8 mouse cellular contexts compared by ENCODE assay signal in the genomic region with DNA sequence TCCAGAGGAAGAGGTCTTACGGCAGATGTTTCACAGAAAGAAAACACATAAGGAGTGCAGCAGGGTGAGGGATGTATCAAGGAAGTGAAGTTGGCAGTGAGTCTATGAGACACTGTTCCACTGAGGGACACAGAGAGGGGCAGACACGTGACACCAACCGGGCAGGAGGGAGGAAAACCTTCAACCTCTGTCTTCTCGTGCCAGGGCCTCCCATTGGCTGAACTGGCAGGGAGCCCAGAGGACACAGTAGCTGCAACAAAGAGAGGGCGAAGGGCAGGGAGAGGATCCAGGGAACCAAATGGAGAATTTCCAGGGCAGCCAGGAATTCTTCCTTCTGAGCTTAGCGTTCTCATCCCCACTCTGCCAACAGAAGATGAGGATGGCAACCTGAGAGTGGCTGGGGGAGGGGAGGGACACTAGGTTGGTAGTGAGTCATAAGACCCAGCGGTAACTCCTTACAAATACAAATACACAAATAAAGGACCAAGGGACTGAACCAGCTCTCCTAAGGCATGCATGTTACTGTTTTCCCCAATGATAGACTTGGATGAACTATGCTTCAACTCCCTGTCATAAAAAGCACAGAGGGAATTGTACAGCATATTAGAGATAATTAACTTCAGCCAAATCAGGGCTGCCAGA. TPM values are rescaled to one million over a fixed set of nuclear protein-coding genes. Genes with fewer than 3 reads are reported as not detected.
A peak's percentile ranks its signal among the peaks of the same experiment; 100 is the strongest.
DNase-seq lines count a peak whose midpoint lies in the region; ATAC-seq and TF ChIP-seq lines count a peak whose summit lies in the region.

No protein-coding gene starts in this region.

- intact Hi-C loops in left cerebral cortex, postnatal 14 days (cut with DNase I): no loop called here

- H3K4me1 ChIP-seq in cerebellum, adult 2 months (ENCODE audit: control insufficient read depth, insufficient read depth, low read length): peaks cover 24% of the 10 kb centered on the region
- H3K4me1 ChIP-seq in hindbrain, postnatal 0 days (ENCODE audit: insufficient read depth, low read length): peaks cover 19% of the 10 kb centered on the region
- peaks cover 19% of the 10 kb centered on the region for H3K4me1 ChIP-seq in midbrain, embryonic 13.5 days (replicated peaks)

- H3K9ac ChIP-seq in hindbrain, postnatal 0 days (replicated peaks; ENCODE audit: low read length): no peak overlapping the region
- no peak overlapping the region for H3K9ac ChIP-seq in midbrain, embryonic 13.5 days (replicated peaks)

- 0 out of 2 replicates have a peak overlapping the region, but pooled peaks have one; percentile 10 for H3K27ac ChIP-seq in cerebellum, adult 2 months (ENCODE audit: insufficient read depth, low read length)
- peak overlapping the region; percentile 72 for H3K27ac ChIP-seq in hindbrain, postnatal 0 days
- peak overlapping the region; percentile 77 for H3K27ac ChIP-seq in midbrain, embryonic 13.5 days

- DNase-seq in adrenal gland, adult 2 months: peak; percentile 93
- peak; percentile 86 to 88 for DNase-seq in cerebellum, adult 2 months
- peak; percentile 47 for DNase-seq in gastrocnemius, postnatal 25 days
- DNase-seq in hindbrain, postnatal 0 days (ENCODE audit: low spot score): peak; percentile 86
- DNase-seq in left cerebral cortex, postnatal 14 days (ENCODE audit: low spot score in 2 of 2): peak; percentile 63 to 72
- DNase-seq in thymus, postnatal 25 days: no peak
- no peak for DNase-seq in embryo, embryonic 10.5 days (ENCODE audit: low spot score)

- no peak for TF ChIP-seq POLR2A in cerebellum, adult 2 months (IDR thresholded peaks at IDR 0.05; ENCODE audit: borderline replicate concordance, insufficient read depth, low read length)

- H3K27me3 ChIP-seq in cerebellum, adult 2 months (ENCODE audit: control insufficient read depth, insufficient read depth, low read length): no peaks in the 10 kb centered on the region
- H3K27me3 ChIP-seq in hindbrain, postnatal 0 days (ENCODE audit: insufficient read depth, low read length): no peaks in the 10 kb centered on the region
- H3K27me3 ChIP-seq in midbrain, embryonic 13.5 days: no peaks in the 10 kb centered on the region

- H3K4me2 ChIP-seq in hindbrain, postnatal 0 days (ENCODE audit: low read depth, low read length): 0 out of 2 replicates have a peak overlapping the region, but pooled peaks have one; percentile 10
- no peak overlapping the region for H3K4me2 ChIP-seq in midbrain, embryonic 13.5 days (replicated peaks)

- H3K9me3 ChIP-seq in hindbrain, postnatal 0 days (ENCODE audit: low read length): no peaks in the 10 kb centered on the region
- no peaks in the 10 kb centered on the region for H3K9me3 ChIP-seq in midbrain, embryonic 13.5 days

- peak; percentile 90 for ATAC-seq in hindbrain, postnatal 0 days
- peak; percentile 76 for ATAC-seq in midbrain, embryonic 13.5 days

- WGBS in cerebellum, adult 2 months: 12% methylated on average over 7 of the region's 7 CpGs
- 16% methylated on average over 7 of the region's 7 CpGs for WGBS in hindbrain, postnatal 0 days
- WGBS in midbrain, embryonic 13.5 days: 45% methylated on average over 7 of the region's 7 CpGs

- no peak overlapping the region for H3K4me3 ChIP-seq in cerebellum, adult 2 months (replicated peaks; ENCODE audit: insufficient read depth, low read depth, low read length)
- no peak overlapping the region for H3K4me3 ChIP-seq in hindbrain, postnatal 0 days (ENCODE audit: low read length)
- no peak overlapping the region for H3K4me3 ChIP-seq in midbrain, embryonic 13.5 days (replicated peaks)

- no peaks in the 10 kb centered on the region for H3K36me3 ChIP-seq in hindbrain, postnatal 0 days (ENCODE audit: insufficient read depth, low read length)
- no peaks in the 10 kb centered on the region for H3K36me3 ChIP-seq in midbrain, embryonic 13.5 days

- TF ChIP-seq CTCF in cerebellum, adult 2 months (IDR thresholded peaks at IDR 0.05; ENCODE audit: borderline replicate concordance, insufficient read depth, low read depth, low read length): no peak
- TF ChIP-seq CTCF in hindbrain, postnatal 0 days (IDR thresholded peaks at IDR 0.05; ENCODE audit: low read depth): no peak

RNA-seq across cellular contexts. Expression of gene Cpeb4, which starts 33.4 kb away (rescaled TPM):
- 100 to 1,000 TPM in 1 of 2 experiments, 10 to 100 TPM in 1; 70.1 to 200 TPM for total RNA-seq in adrenal gland, adult 2 months (2021)
- 6.8 and 12.3 TPM in 2 replicates for polyA plus RNA-seq in adrenal gland, adult 2 months (2012; rRNA removed)
- polyA plus RNA-seq in cerebellum, adult 2 months (2012; rRNA removed): 58.0 and 69.3 TPM in 2 replicates
- 10 to 100 TPM; 65.3 to 91.5 TPM for total RNA-seq in gastrocnemius, postnatal 25 days (2021)
- 75.7 and 75.8 TPM in 2 replicates for total RNA-seq in hindbrain, postnatal 0 days (2014; rRNA removed)
- 15.3 and 15.8 TPM in 2 replicates for polyA plus RNA-seq in hindbrain, postnatal 0 days (2015; fragmentation: Nextera tagmentation; extraction: Ambion mirVana)
- 100 to 1,000 TPM; 146 to 152 TPM for total RNA-seq in left cerebral cortex, postnatal 14 days (2021)
- 14.2 and 15.9 TPM in 2 replicates for polyA plus RNA-seq in midbrain, embryonic 13.5 days (2015; fragmentation: Nextera tagmentation; extraction: Ambion mirVana)

Comparison
In these comparisons a context has a peak if more than half of its experiments do, and no peak if none do; other contexts are left out.
1. DNase-seq: peak in adrenal gland, adult 2 months (single experiment), cerebellum, adult 2 months (2 of 2), gastrocnemius, postnatal 25 days (single experiment), hindbrain, postnatal 0 days (single experiment) and left cerebral cortex, postnatal 14 days (2 of 2); none in thymus, postnatal 25 days (single experiment) and embryo, embryonic 10.5 days (single experiment).
2. H3K27ac ChIP-seq: peak in every context shown above with its lines; median percentile 77 in midbrain, embryonic 13.5 days; 72 in hindbrain, postnatal 0 days; 10 in cerebellum, adult 2 months.